Mouse (Mus musculus) midbrain, embryonic 11.5 days (tissue): Measurements from ENCODE around the gene Acat2. TPM values are rescaled to one million over a fixed set of nuclear protein-coding genes. Genes with fewer than 3 reads are reported as not detected.
"Not testable (repeated sequence)": the region's sequence is repeated elsewhere in the genome, so short reads cannot be mapped to it uniquely, and the experiment has no call there.

Experiments
- ATAC-seq: fragments of 200-750 bp; cut with Nextera tagmentation; 2 replicates; pipeline ENCODE4 v1.8.0; 2017; ENCODE audit warnings: moderate TSS enrichment, moderate library complexity; ENCODE audit not compliant: low FRiP score
- DNase-seq: peaks from one replicate; pipeline ENCODE4 v3.0.0; 2015; ENCODE audit warnings: low spot score; ENCODE audit errors: missing footprints
- H3K27ac ChIP-seq: fragments of 300-500 bp; sonication (generic); 2 replicates; pipeline ENCODE4 v1.5.1; 2014; ENCODE audit warnings: low read depth, low read length
- H3K27me3 ChIP-seq: fragments of 300-500 bp; sonication (generic); 2 replicates; pipeline ENCODE4 v1.6.1; 2014; ENCODE audit warnings: mild to moderate bottlenecking, low read length, moderate library complexity, mixed read lengths; ENCODE audit not compliant: control insufficient read depth, insufficient read depth
- H3K36me3 ChIP-seq: fragments of 300-500 bp; sonication (generic); 2 replicates; pipeline ENCODE4 v1.6.1; 2014; ENCODE audit warnings: mild to moderate bottlenecking, low read length, moderate library complexity, mixed read lengths; ENCODE audit not compliant: control insufficient read depth, insufficient read depth
- H3K4me1 ChIP-seq: fragments of 300-500 bp; sonication (generic); 2 replicates; pipeline ENCODE4 v1.6.1; 2014; ENCODE audit warnings: low read length; ENCODE audit not compliant: control insufficient read depth, insufficient read depth
- H3K4me2 ChIP-seq: fragments of 300-500 bp; sonication (generic); 2 replicates; pipeline ENCODE4 v1.6.1; 2014; ENCODE audit warnings: mild to moderate bottlenecking, moderate library complexity
- H3K4me3 ChIP-seq: fragments of 300-500 bp; sonication (generic); 2 replicates; pipeline ENCODE4 v1.5.1; 2014; ENCODE audit warnings: low read depth, low read length
- H3K9ac ChIP-seq: fragments of 300-500 bp; sonication (generic); 2 replicates; pipeline ENCODE4 v1.6.1; 2014; ENCODE audit warnings: low read length
- H3K9me3 ChIP-seq: fragments of 300-500 bp; sonication (generic); 2 replicates; pipeline ENCODE4 v1.6.1; 2016; ENCODE audit warnings: low read length; ENCODE audit not compliant: control insufficient read depth
- WGBS: fragments of 180-500 bp; shearing (Covaris S2); extraction: QIAGEN DNeasy Blood & Tissue Kit; methylation state at CpG from one replicate; pipeline ENCODE4 v1.1.7; 2014; 5-methylcytosine and 5-hydroxymethylcytosine counted together
- polyA plus RNA-seq: library from polyadenylated mRNA; unstranded; fragments of >200 nt; fragmentation: Nextera tagmentation; extraction: Ambion mirVana; gene quantifications from 2 replicates; pipeline ENCODE4 v1.2.1, GENCODE M21; 2014

Acat2 gene
- polyA plus RNA-seq, 1 experiment from 2014 or later = 373 TPM

DNA sequence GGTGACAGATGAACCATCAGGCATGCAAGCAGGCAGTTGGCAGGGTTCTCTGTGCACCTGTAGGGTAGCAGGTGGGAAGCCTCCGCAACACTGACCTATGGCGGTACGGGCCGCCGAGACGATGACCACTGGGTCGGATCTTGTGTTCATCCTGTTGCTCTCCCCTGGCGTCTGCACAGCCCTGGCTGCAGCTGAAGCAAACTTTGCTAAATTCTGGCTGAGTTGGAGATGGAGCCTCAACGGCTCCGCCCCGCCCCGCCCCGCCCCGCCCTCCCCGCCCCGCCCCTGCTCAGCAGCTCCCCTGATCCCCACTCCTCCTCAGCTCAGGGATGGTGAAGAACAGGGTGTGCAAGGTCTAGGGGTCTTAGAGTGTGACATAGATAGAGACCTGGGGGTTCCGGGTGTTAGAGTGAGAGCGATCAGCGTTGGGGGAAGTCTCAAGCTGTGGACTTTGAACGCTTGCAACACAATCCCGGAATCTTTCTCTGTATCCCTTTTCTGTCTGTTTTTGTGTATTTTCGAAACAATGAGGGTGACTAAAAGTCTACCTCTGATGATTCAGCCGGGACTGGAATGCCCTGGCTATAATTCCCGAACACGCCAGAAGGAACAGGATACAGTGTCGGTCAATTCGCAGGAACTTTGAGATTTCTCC lies 20.3 kb downstream of the Acat2 start, which contains the start of gene Acat3:
Acat3 (minus strand) TSS at position 450 of the 655 bp plus-strand sequence.
- Histone ChIP-seq H3K36me3 (peaks cover 12% of the 10 kb centered on the region; the same call in 1 of the 2 replicates), H3K27ac (no peak within 1 kb of the TSS), H3K9ac (peak within 1 kb of the TSS; percentile 30; the same call in 1 of the 2 replicates), H3K4me3 (peak within 1 kb of the TSS; percentile 0; the same call in 1 of the 2 replicates), H3K4me1 (peaks cover 4% of the 10 kb centered on the region; the same call in 1 of the 2 replicates), H3K9me3 (no peaks in the 10 kb centered on the region), H3K27me3 (no peaks in the 10 kb centered on the region), H3K4me2 (peak within 1 kb of the TSS; percentile 25)
- 13% methylated on average over 27 of the region's 27 CpGs for WGBS
- DNase-seq (peak; percentile 85), ATAC-seq (peak; percentile 71)

GRCm38 (mm10) chr17:12939377-12940148 lies 21.0 kb downstream of the Acat2 start:
- 41% methylated on average over 2 of the region's 12 CpGs for WGBS

GRCm38 (mm10) chr17:12938077-12938476 lies 22.5 kb downstream of the Acat2 start:
- no peaks in the 10 kb centered on the region for H3K9me3 ChIP-seq
- H3K4me2 ChIP-seq = no peak overlapping the region
- H3K27me3 ChIP-seq = no peaks in the 10 kb centered on the region
- no peak overlapping the region for H3K27ac ChIP-seq
- DNase-seq = peak; percentile 79
- H3K36me3 ChIP-seq = peaks cover 7% of the 10 kb centered on the region; the same call in 1 of the 2 replicates
- ATAC-seq = peak; percentile 53; the same call in 1 of the 2 replicates
- H3K9ac ChIP-seq = no peak overlapping the region
- no peak overlapping the region for H3K4me3 ChIP-seq
- 33% methylated on average over 2 of the region's 2 CpGs for WGBS
- H3K4me1 ChIP-seq = peaks cover 4% of the 10 kb centered on the region; the same call in 1 of the 2 replicates

More at GRCm38 (mm10) chr17:12939377-12940148, 21.0 kb downstream of the Acat2 start:
- ATAC-seq = peak; percentile 47
- H3K27me3 ChIP-seq, H3K9me3 ChIP-seq, H3K9ac ChIP-seq, H3K36me3 ChIP-seq, DNase-seq, H3K4me1 ChIP-seq, H3K27ac ChIP-seq: not testable (repeated sequence)
- H3K4me2 ChIP-seq = peak overlapping the region; percentile 25
- peak overlapping the region; percentile 0; the same call in 1 of the 2 replicates for H3K4me3 ChIP-seq

DNA sequence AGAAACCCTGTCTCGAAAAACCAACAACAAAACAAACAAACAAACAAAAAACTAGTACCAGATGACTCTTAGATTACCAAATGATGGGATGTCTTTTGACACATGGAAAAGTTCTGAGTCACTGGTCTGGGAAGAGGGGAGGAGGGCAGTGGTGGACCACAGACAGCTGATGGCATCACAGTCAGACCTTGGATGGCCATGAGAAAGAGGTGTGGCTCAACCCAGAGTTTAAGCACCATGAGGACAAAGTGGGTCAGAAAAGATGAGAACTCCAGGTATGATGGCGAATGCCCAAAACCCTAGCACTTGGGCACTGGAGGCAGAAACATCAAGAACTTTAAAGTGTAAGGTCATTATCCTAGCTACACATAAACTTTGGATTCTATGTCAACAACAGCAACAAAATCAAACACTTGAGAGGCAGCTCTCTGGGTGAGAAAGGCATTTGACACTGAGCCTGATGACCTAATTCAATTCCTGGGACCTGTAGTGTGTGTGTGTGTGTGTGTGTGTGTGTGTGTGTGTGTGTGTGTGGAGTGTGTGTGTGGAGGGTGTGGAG lies 23.1 kb downstream of the Acat2 start:
- WGBS = 89% methylated on average over 2 of the region's 2 CpGs
- no peak overlapping the region for H3K4me2 ChIP-seq
- ATAC-seq = 0 out of 2 replicates have a peak, but pooled peaks have one; percentile 40
- H3K4me1 ChIP-seq = peaks cover 4% of the 10 kb centered on the region; the same call in 1 of the 2 replicates
- no peak overlapping the region for H3K9ac ChIP-seq
- H3K4me3 ChIP-seq = no peak overlapping the region
- H3K27me3 ChIP-seq = no peaks in the 10 kb centered on the region
- peak; percentile 45 for DNase-seq
- H3K27ac ChIP-seq = no peak overlapping the region
- H3K36me3 ChIP-seq = peaks cover 2% of the 10 kb centered on the region; the same call in 1 of the 2 replicates
- no peaks in the 10 kb centered on the region for H3K9me3 ChIP-seq

GRCm38 (mm10) chr17:12935719-12936118 lies 24.8 kb downstream of the Acat2 start:
- no peak overlapping the region for H3K9ac ChIP-seq
- no peaks in the 10 kb centered on the region for H3K9me3 ChIP-seq
- H3K4me2 ChIP-seq = no peak overlapping the region
- DNase-seq (no peak), ATAC-seq (no peak)
- peaks cover 4% of the 10 kb centered on the region; the same call in 1 of the 2 replicates for H3K4me1 ChIP-seq
- no peaks in the 10 kb centered on the region for H3K27me3 ChIP-seq
- no peak overlapping the region for H3K27ac ChIP-seq
- no peak overlapping the region for H3K4me3 ChIP-seq
- 65% methylated on average over 4 of the region's 4 CpGs for WGBS
- H3K36me3 ChIP-seq = no peaks in the 10 kb centered on the region

- not testable (repeated sequence) for H3K27ac ChIP-seq, H3K4me1 ChIP-seq, H3K4me2 ChIP-seq, H3K27me3 ChIP-seq, DNase-seq, ATAC-seq, H3K36me3 ChIP-seq, H3K9me3 ChIP-seq, H3K9ac ChIP-seq, H3K4me3 ChIP-seq
- WGBS = 92% methylated on average over 5 of the region's 5 CpGs
Measured at GRCm38 (mm10) chr17:12931576-12931975, 29.0 kb downstream of the Acat2 start.

- WGBS = 92% methylated on average over 8 of the region's 8 CpGs
- H3K36me3 ChIP-seq = peaks cover 28% of the 10 kb centered on the region
- ATAC-seq = no peak
Measured at GRCm38 (mm10) chr17:12925703-12926180, 34.8 kb downstream of the Acat2 start.

DNA sequence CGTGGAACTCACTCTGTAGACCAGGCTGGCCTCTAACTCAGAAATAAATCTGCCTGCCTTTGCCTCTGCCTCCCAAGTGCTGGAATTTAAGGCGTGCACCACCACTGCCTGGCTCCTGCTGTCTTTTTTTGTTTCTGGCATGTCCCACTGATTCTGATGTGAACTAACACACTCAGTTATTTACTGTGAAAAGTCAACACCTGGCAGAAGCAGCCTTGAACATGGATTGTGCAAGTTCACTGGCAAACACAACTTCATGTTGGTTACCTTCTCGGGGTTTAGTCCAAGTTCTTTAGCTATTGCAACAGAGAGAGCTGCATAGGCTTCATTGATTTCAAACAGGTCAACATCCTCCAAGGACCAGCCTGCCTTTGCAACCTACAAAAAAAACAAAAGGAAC lies 35.5 kb downstream of the Acat2 start:
- ATAC-seq = no peak
- Histone ChIP-seq H3K9me3 (no peaks in the 10 kb centered on the region), H3K4me2 (no peak overlapping the region), H3K27me3 (no peaks in the 10 kb centered on the region), H3K4me1 (no peaks in the 10 kb centered on the region), H3K4me3 (no peak overlapping the region), H3K27ac (no peak overlapping the region), H3K36me3 (peaks cover 30% of the 10 kb centered on the region), H3K9ac (no peak overlapping the region)
- 95% methylated on average over 3 of the region's 3 CpGs for WGBS
- DNase-seq = peak; percentile 83

More at GRCm38 (mm10) chr17:12925703-12926180, 34.8 kb downstream of the Acat2 start:
- no peak overlapping the region for H3K9ac ChIP-seq
- H3K4me3 ChIP-seq = no peak overlapping the region
- no peak overlapping the region for H3K27ac ChIP-seq
- no peaks in the 10 kb centered on the region for H3K27me3 ChIP-seq
- DNase-seq = peak; percentile 71
- H3K4me2 ChIP-seq = no peak overlapping the region
- H3K9me3 ChIP-seq = no peaks in the 10 kb centered on the region
- no peaks in the 10 kb centered on the region for H3K4me1 ChIP-seq
